Mouse (Mus musculus): ENCODE measurements at regions not wholly inside any gene's neighbourhood (a gene's known extent, or its start where the extent isn't known, plus 50 kb on each side); places are given as distances from the start of the nearest gene placed in this dataset.

DNA sequence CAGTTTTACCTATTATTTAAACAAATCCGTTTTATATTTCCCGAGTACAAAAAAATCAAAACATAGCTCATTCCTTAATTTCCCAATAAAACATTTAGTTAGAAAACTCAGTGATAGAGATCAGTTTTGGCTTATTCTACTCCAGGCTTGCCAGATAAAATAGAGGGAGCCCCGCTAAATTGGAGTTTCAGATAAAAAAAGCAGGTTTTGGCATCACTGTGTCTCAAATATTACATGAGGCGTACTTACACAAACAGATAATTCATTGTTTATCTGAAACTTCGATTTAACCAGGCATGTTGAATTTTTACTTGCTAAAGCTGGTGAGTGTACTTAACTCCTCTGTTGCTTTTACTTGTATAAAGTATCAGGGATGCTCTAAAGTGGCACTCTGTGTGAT, 121.5 kb downstream of the Sem1 start:
- no peak for TF ChIP-seq POLR2A (IDR thresholded peaks at IDR 0.05; ENCODE audit: insufficient read depth, low read length)
- TF ChIP-seq CTCF (IDR thresholded peaks at IDR 0.05; ENCODE audit: low read depth, low read length), result no peak
- no peak for TF ChIP-seq EP300 (IDR thresholded peaks at IDR 0.05; ENCODE audit: insufficient read depth, low read depth, low read length)
- Histone ChIP-seq H3K9me3 (replicated peaks; ENCODE audit: control insufficient read depth, insufficient read depth, low read length, poor library complexity, severe bottlenecking) (peaks cover 5% of the 10 kb centered on the region; the same call in 1 of the 2 replicates), H3K4me3 (ENCODE audit: low read depth, low read length) (no peak overlapping the region), H3K36me3 (ENCODE audit: control insufficient read depth, insufficient read depth, low read length, poor library complexity, severe bottlenecking) (no peaks in the 10 kb centered on the region), H3K27ac (ENCODE audit: insufficient read depth, low read length) (no peak overlapping the region), H3K27me3 (ENCODE audit: control insufficient read depth, insufficient read depth, low read length, poor library complexity, severe bottlenecking) (0 out of 2 replicates have a peak, but pooled peaks cover 2% of the 10 kb centered on the region), H3K9ac (ENCODE audit: low read depth, poor library complexity, severe bottlenecking) (no peak overlapping the region), H3K4me1 (ENCODE audit: control insufficient read depth, insufficient read depth, low read length) (no peaks in the 10 kb centered on the region)

GRCm38 (mm10) chr6:6455566-6455965, 122.9 kb downstream of the Sem1 start:
- TF ChIP-seq POLR2A (IDR thresholded peaks at IDR 0.05; ENCODE audit: insufficient read depth, low read length) (no peak), CTCF (IDR thresholded peaks at IDR 0.05; ENCODE audit: low read depth, low read length) (no peak), EP300 (IDR thresholded peaks at IDR 0.05; ENCODE audit: insufficient read depth, low read depth, low read length) (no peak)
- Histone ChIP-seq H3K9ac (ENCODE audit: low read depth, poor library complexity, severe bottlenecking) (no peak overlapping the region), H3K27me3 (ENCODE audit: control insufficient read depth, insufficient read depth, low read length, poor library complexity, severe bottlenecking) (0 out of 2 replicates have a peak, but pooled peaks cover 2% of the 10 kb centered on the region), H3K9me3 (replicated peaks; ENCODE audit: control insufficient read depth, insufficient read depth, low read length, poor library complexity, severe bottlenecking) (peaks cover 5% of the 10 kb centered on the region; the same call in 1 of the 2 replicates), H3K36me3 (ENCODE audit: control insufficient read depth, insufficient read depth, low read length, poor library complexity, severe bottlenecking) (no peaks in the 10 kb centered on the region), H3K4me3 (ENCODE audit: low read depth, low read length) (no peak overlapping the region), H3K4me1 (ENCODE audit: control insufficient read depth, insufficient read depth, low read length) (no peaks in the 10 kb centered on the region), H3K27ac (ENCODE audit: insufficient read depth, low read length) (no peak overlapping the region)

GRCm38 (mm10) chr6:6454396-6454795, 124.1 kb downstream of the Sem1 start:
- Histone ChIP-seq H3K4me1 (ENCODE audit: control insufficient read depth, insufficient read depth, low read length) (no peaks in the 10 kb centered on the region), H3K27me3 (ENCODE audit: control insufficient read depth, insufficient read depth, low read length, poor library complexity, severe bottlenecking) (0 out of 2 replicates have a peak, but pooled peaks cover 2% of the 10 kb centered on the region), H3K9ac (ENCODE audit: low read depth, poor library complexity, severe bottlenecking) (no peak overlapping the region), H3K36me3 (ENCODE audit: control insufficient read depth, insufficient read depth, low read length, poor library complexity, severe bottlenecking) (no peaks in the 10 kb centered on the region), H3K4me3 (ENCODE audit: low read depth, low read length) (no peak overlapping the region), H3K27ac (ENCODE audit: insufficient read depth, low read length) (no peak overlapping the region), H3K9me3 (replicated peaks; ENCODE audit: control insufficient read depth, insufficient read depth, low read length, poor library complexity, severe bottlenecking) (peaks cover 5% of the 10 kb centered on the region; the same call in 1 of the 2 replicates)
- TF ChIP-seq POLR2A (IDR thresholded peaks at IDR 0.05; ENCODE audit: insufficient read depth, low read length) (no peak), CTCF (IDR thresholded peaks at IDR 0.05; ENCODE audit: low read depth, low read length) (no peak)

DNA sequence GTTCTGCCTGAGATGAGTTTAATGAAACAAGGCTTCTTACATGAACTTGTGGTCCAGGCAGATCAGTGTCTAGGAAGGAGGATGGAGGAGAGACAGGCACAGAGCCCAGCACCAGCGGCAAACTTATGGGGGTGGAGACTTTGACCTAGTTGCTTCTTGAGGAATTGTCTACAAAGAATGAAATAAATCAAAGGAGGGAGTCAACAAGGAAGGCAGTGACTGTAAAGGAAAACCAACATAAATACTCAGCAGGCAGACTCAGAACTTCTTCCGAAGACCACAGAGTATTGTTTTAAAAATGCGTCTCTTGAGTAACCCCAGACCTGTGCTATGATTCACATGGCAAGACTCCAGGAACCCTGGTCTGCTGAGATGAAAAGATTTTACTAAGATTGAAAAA, 143.6 kb downstream of the Sem1 start:
- H3K4me3 ChIP-seq (ENCODE audit: low read depth, low read length), result no peak overlapping the region
- H3K27ac ChIP-seq (ENCODE audit: insufficient read depth, low read length), result no peak overlapping the region
- H3K4me1 ChIP-seq (ENCODE audit: control insufficient read depth, insufficient read depth, low read length), result no peaks in the 10 kb centered on the region
- no peak overlapping the region for H3K9ac ChIP-seq (ENCODE audit: low read depth, poor library complexity, severe bottlenecking)
- no peaks in the 10 kb centered on the region for H3K27me3 ChIP-seq (ENCODE audit: control insufficient read depth, insufficient read depth, low read length, poor library complexity, severe bottlenecking)
- no peaks in the 10 kb centered on the region for H3K36me3 ChIP-seq (ENCODE audit: control insufficient read depth, insufficient read depth, low read length, poor library complexity, severe bottlenecking)
- no peak for TF ChIP-seq POLR2A (IDR thresholded peaks at IDR 0.05; ENCODE audit: insufficient read depth, low read length)
- TF ChIP-seq EP300 (IDR thresholded peaks at IDR 0.05; ENCODE audit: insufficient read depth, low read depth, low read length), result no peak
- no peak for TF ChIP-seq CTCF (IDR thresholded peaks at IDR 0.05; ENCODE audit: low read depth, low read length)
- H3K9me3 ChIP-seq (replicated peaks; ENCODE audit: control insufficient read depth, insufficient read depth, low read length, poor library complexity, severe bottlenecking), result no peaks in the 10 kb centered on the region

- H3K9ac ChIP-seq (ENCODE audit: low read depth, poor library complexity, severe bottlenecking), result no peak overlapping the region
- TF ChIP-seq EP300 (IDR thresholded peaks at IDR 0.05; ENCODE audit: insufficient read depth, low read depth, low read length), result no peak
- TF ChIP-seq CTCF (IDR thresholded peaks at IDR 0.05; ENCODE audit: low read depth, low read length), result no peak
- no peak for TF ChIP-seq POLR2A (IDR thresholded peaks at IDR 0.05; ENCODE audit: insufficient read depth, low read length)
- no peak overlapping the region for H3K27ac ChIP-seq (ENCODE audit: insufficient read depth, low read length)
- H3K4me3 ChIP-seq (ENCODE audit: low read depth, low read length), result no peak overlapping the region
- no peaks in the 10 kb centered on the region for H3K27me3 ChIP-seq (ENCODE audit: control insufficient read depth, insufficient read depth, low read length, poor library complexity, severe bottlenecking)
- no peaks in the 10 kb centered on the region for H3K36me3 ChIP-seq (ENCODE audit: control insufficient read depth, insufficient read depth, low read length, poor library complexity, severe bottlenecking)
- no peaks in the 10 kb centered on the region for H3K9me3 ChIP-seq (replicated peaks; ENCODE audit: control insufficient read depth, insufficient read depth, low read length, poor library complexity, severe bottlenecking)
- no peaks in the 10 kb centered on the region for H3K4me1 ChIP-seq (ENCODE audit: control insufficient read depth, insufficient read depth, low read length)
Observed at GRCm38 (mm10) chr6:6434261-6434802, 144.1 kb downstream of the Sem1 start.

GRCm38 (mm10) chr6:6433179-6433578, 145.3 kb downstream of the Sem1 start:
- no peak for TF ChIP-seq POLR2A (IDR thresholded peaks at IDR 0.05; ENCODE audit: insufficient read depth, low read length)
- TF ChIP-seq EP300 (IDR thresholded peaks at IDR 0.05; ENCODE audit: insufficient read depth, low read depth, low read length), result no peak
- no peak for TF ChIP-seq CTCF (IDR thresholded peaks at IDR 0.05; ENCODE audit: low read depth, low read length)
- H3K4me3 ChIP-seq (ENCODE audit: low read depth, low read length), result no peak overlapping the region

More at GRCm38 (mm10) chr6:6433179-6433578, 145.3 kb downstream of the Sem1 start:
- Histone ChIP-seq H3K9me3 (replicated peaks; ENCODE audit: control insufficient read depth, insufficient read depth, low read length, poor library complexity, severe bottlenecking) (no peaks in the 10 kb centered on the region), H3K4me1 (ENCODE audit: control insufficient read depth, insufficient read depth, low read length) (no peaks in the 10 kb centered on the region), H3K36me3 (ENCODE audit: control insufficient read depth, insufficient read depth, low read length, poor library complexity, severe bottlenecking) (no peaks in the 10 kb centered on the region), H3K27ac (ENCODE audit: insufficient read depth, low read length) (no peak overlapping the region), H3K27me3 (ENCODE audit: control insufficient read depth, insufficient read depth, low read length, poor library complexity, severe bottlenecking) (no peaks in the 10 kb centered on the region), H3K9ac (ENCODE audit: low read depth, poor library complexity, severe bottlenecking) (no peak overlapping the region)
